Mouse (Mus musculus) midbrain, embryonic 11.5 days (tissue): ENCODE measurements around the gene Gcfc2. TPM values are rescaled to one million over a fixed set of nuclear protein-coding genes. Genes with fewer than 3 reads are reported as not detected.

ENCODE experiments used
- ATAC-seq: fragments of 200-750 bp; cut with Nextera tagmentation; 2 replicates; pipeline ENCODE4 v1.8.0; 2017; ENCODE audit warnings: moderate TSS enrichment, moderate library complexity; ENCODE audit not compliant: low FRiP score
- DNase-seq: peaks from one replicate; pipeline ENCODE4 v3.0.0; 2015; ENCODE audit warnings: low spot score; ENCODE audit errors: missing footprints
- H3K27ac ChIP-seq: fragments of 300-500 bp; sonication (generic); 2 replicates; pipeline ENCODE4 v1.5.1; 2014; ENCODE audit warnings: low read depth, low read length
- H3K27me3 ChIP-seq: fragments of 300-500 bp; sonication (generic); 2 replicates; pipeline ENCODE4 v1.6.1; 2014; ENCODE audit warnings: mild to moderate bottlenecking, low read length, moderate library complexity, mixed read lengths; ENCODE audit not compliant: control insufficient read depth, insufficient read depth
- H3K36me3 ChIP-seq: fragments of 300-500 bp; sonication (generic); 2 replicates; pipeline ENCODE4 v1.6.1; 2014; ENCODE audit warnings: mild to moderate bottlenecking, low read length, moderate library complexity, mixed read lengths; ENCODE audit not compliant: control insufficient read depth, insufficient read depth
- H3K4me1 ChIP-seq: fragments of 300-500 bp; sonication (generic); 2 replicates; pipeline ENCODE4 v1.6.1; 2014; ENCODE audit warnings: low read length; ENCODE audit not compliant: control insufficient read depth, insufficient read depth
- H3K4me2 ChIP-seq: fragments of 300-500 bp; sonication (generic); 2 replicates; pipeline ENCODE4 v1.6.1; 2014; ENCODE audit warnings: mild to moderate bottlenecking, moderate library complexity
- H3K4me3 ChIP-seq: fragments of 300-500 bp; sonication (generic); 2 replicates; pipeline ENCODE4 v1.5.1; 2014; ENCODE audit warnings: low read depth, low read length
- H3K9ac ChIP-seq: fragments of 300-500 bp; sonication (generic); 2 replicates; pipeline ENCODE4 v1.6.1; 2014; ENCODE audit warnings: low read length
- H3K9me3 ChIP-seq: fragments of 300-500 bp; sonication (generic); 2 replicates; pipeline ENCODE4 v1.6.1; 2016; ENCODE audit warnings: low read length; ENCODE audit not compliant: control insufficient read depth
- WGBS: fragments of 180-500 bp; shearing (Covaris S2); extraction: QIAGEN DNeasy Blood & Tissue Kit; methylation state at CpG from one replicate; pipeline ENCODE4 v1.1.7; 2014; 5-methylcytosine and 5-hydroxymethylcytosine counted together
- polyA plus RNA-seq: library from polyadenylated mRNA; unstranded; fragments of >200 nt; fragmentation: Nextera tagmentation; extraction: Ambion mirVana; gene quantifications from 2 replicates; pipeline ENCODE4 v1.2.1, GENCODE M21; 2014

The Gcfc2 gene
- polyA plus RNA-seq, 1 experiment from 2014 or later: 12.6 TPM

DNA sequence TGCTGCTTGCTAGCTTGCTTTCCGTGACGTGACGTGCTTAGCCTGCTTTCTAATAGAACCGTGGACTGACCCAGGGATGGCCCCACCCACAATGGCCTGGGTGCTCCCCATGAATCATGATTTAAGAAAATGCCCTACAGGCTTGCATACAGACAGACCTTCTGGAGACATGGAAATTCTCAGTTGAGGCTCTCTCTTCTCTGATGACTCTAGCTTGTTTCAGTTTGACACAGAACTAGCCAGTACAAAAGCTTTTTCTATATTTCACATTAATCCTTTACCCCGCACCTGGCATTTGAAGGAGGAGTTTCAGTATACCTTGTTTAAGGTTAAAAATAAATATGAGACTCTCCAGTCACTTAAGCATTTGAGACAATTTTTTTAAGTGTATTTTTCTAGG is 18.2 kb downstream of the Gcfc2 start:
- Histone ChIP-seq H3K36me3 (peaks cover 25% of the 10 kb centered on the region), H3K27ac (no peak overlapping the region), H3K4me3 (no peak overlapping the region), H3K4me2 (no peak overlapping the region), H3K27me3 (no peaks in the 10 kb centered on the region), H3K9ac (no peak overlapping the region), H3K9me3 (no peaks in the 10 kb centered on the region), H3K4me1 (no peaks in the 10 kb centered on the region)
- 97% methylated on average over 5 of the region's 5 CpGs for WGBS
- no peak for DNase-seq
- ATAC-seq: no peak

DNA sequence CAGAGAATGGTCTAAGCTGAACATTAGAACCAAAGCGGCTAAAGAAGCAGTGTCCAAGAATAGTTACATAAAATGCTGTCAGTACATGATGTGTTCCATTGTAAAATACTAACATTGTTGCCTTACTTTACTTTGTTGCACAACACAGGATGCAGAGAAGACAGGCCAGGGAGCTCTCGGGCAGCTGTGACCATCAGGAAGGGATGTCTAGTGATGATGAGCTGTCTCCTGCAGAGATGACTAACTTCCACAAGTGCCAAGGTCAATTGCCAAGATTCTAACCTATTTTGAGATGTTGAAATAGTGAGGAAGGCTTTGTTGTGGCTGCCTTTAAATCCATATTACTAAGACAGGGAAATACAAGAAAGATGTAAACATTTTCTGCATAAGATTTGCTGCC is 19.8 kb downstream of the Gcfc2 start:
- Histone ChIP-seq H3K36me3 (peaks cover 27% of the 10 kb centered on the region), H3K9ac (no peak overlapping the region), H3K27me3 (no peaks in the 10 kb centered on the region), H3K4me2 (no peak overlapping the region), H3K4me3 (no peak overlapping the region), H3K9me3 (no peaks in the 10 kb centered on the region), H3K27ac (no peak overlapping the region), H3K4me1 (no peaks in the 10 kb centered on the region)
- DNase-seq (no peak), ATAC-seq (no peak)
- WGBS: 90% methylated on average over 2 of the region's 2 CpGs

DNA sequence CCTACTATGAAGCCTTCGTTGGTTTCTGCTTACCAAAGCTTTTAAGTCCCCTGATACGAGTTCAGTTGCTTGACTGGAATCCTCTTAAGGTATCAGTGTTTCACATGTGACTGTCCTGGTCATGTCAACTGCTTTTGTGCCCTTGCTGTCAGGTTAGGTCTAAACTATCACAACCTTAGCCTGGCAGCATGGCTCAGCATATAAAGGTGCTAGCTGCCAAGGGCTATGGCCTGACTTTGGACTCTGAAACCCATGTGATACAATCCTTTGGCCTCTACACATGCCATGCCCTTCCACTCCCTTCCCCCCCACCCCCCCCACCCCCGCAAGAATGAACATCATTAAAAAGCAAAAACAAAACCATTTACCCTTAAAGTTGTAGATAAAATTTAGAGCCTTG is 21.0 kb downstream of the Gcfc2 start:
- Histone ChIP-seq H3K36me3 (peaks cover 26% of the 10 kb centered on the region), H3K9ac (no peak overlapping the region), H3K27me3 (no peaks in the 10 kb centered on the region), H3K27ac (no peak overlapping the region), H3K9me3 (no peaks in the 10 kb centered on the region), H3K4me3 (no peak overlapping the region), H3K4me2 (no peak overlapping the region), H3K4me1 (no peaks in the 10 kb centered on the region)
- 88% methylated on average over 3 of the region's 3 CpGs for WGBS
- DNase-seq: no peak
- ATAC-seq: no peak

DNA sequence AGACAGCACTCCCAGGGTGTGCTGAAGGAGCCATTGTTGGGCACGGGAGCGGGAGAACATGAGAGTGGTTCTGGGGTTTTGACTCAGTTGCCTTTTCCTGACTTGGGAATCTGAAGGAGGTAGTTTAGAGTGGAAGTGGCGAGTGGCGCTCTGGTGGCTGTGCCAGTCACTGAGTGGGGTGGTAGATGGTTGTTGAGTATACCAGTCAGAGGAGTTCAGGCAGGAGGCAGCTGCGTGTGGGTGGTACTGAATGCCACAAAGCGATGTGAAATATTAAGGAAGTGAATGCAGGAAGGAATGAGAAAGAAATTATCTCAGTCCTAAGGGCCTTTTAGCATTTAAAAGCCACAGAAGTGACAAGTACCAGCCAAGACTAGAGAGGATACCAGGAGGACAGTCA is 23.4 kb downstream of the Gcfc2 start:
- DNase-seq (no peak), ATAC-seq (no peak)
- Histone ChIP-seq H3K27ac (no peak overlapping the region), H3K27me3 (no peaks in the 10 kb centered on the region), H3K4me2 (no peak overlapping the region), H3K9me3 (no peaks in the 10 kb centered on the region), H3K4me1 (no peaks in the 10 kb centered on the region), H3K36me3 (peaks cover 21% of the 10 kb centered on the region; the same call in 1 of the 2 replicates), H3K9ac (no peak overlapping the region), H3K4me3 (no peak overlapping the region)
- WGBS: 94% methylated on average over 6 of the region's 6 CpGs

DNA sequence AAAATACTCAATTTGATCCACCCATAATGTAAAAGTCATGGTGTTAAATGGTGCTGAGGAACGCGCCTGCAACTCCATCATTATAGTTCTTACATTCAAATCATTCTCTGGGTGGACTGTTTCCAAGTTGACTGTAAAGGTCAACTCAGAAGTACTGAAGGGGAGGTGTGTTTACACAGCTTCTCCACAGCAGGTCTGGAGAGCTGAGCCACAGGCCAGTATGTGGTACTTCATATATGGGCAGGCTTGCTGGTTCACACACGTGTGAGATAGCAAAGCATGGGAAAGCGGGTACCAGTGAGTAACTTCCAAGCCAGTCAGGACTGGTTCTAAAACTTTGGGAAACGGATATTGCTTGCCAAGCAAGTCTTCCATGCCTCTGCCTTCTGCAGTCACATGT is 31.7 kb downstream of the Gcfc2 start:
- no peak overlapping the region for H3K27ac ChIP-seq
- no peak overlapping the region for H3K4me2 ChIP-seq
- H3K9me3 ChIP-seq: no peaks in the 10 kb centered on the region; the same call in 1 of the 2 replicates
- H3K27me3 ChIP-seq: no peaks in the 10 kb centered on the region
- H3K36me3 ChIP-seq: peaks cover 20% of the 10 kb centered on the region
- 96% methylated on average over 5 of the region's 5 CpGs for WGBS
- no peak overlapping the region for H3K4me3 ChIP-seq
- no peaks in the 10 kb centered on the region for H3K4me1 ChIP-seq
- no peak overlapping the region for H3K9ac ChIP-seq
- DNase-seq: no peak
- ATAC-seq: no peak

DNA sequence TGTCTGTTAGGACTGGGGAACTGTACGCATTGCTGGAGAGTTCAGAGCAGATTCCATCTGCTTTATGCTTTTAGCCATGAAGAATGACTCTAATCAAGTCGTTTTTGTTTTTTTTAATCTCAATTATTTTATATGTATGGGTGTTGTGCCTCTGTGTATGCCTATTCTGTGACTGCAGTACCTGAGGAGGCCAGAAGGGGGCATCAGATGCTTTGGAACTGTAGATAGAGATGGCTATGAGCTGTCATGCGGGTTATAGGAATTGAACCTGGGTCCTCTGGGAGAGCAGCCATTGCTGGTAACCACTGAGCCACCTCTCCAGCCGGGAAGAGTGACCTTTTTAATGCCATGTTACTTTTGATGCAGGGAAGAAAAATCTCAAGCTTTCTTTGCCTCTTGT is 32.9 kb downstream of the Gcfc2 start:
- Histone ChIP-seq H3K27ac (no peak overlapping the region), H3K4me2 (no peak overlapping the region), H3K36me3 (peaks cover 30% of the 10 kb centered on the region), H3K9me3 (no peaks in the 10 kb centered on the region; the same call in 1 of the 2 replicates), H3K4me1 (no peaks in the 10 kb centered on the region), H3K4me3 (no peak overlapping the region), H3K9ac (no peak overlapping the region), H3K27me3 (no peaks in the 10 kb centered on the region)
- no peak for DNase-seq
- no peak for ATAC-seq
- WGBS: 91% methylated on average over 4 of the region's 4 CpGs

DNA sequence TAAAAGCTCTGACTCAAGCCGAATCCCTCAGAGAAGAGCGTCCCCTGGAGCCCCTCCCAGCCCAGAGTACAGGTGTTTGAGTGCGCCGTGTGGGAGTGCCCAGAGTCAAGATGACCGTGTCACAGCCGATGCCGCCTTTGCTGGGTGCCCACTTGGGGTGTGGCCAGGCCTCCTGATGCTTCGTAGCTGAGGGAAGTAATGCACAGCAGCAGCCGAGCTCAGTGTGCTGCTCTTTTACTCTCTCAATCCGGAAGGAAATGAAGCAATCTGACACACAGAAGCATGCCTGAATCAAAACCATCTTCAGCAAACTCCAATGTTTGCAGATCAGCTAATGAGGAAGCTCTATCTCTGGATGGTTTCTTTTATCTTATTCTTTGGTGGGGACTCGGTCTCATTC is 34.5 kb downstream of the Gcfc2 start:
- Histone ChIP-seq H3K27ac (no peak overlapping the region), H3K36me3 (peaks cover 32% of the 10 kb centered on the region), H3K4me1 (no peaks in the 10 kb centered on the region), H3K9ac (no peak overlapping the region), H3K9me3 (no peaks in the 10 kb centered on the region; the same call in 1 of the 2 replicates), H3K27me3 (no peaks in the 10 kb centered on the region), H3K4me2 (no peak overlapping the region), H3K4me3 (no peak overlapping the region)
- DNase-seq: no peak
- 93% methylated on average over 11 of the region's 11 CpGs for WGBS
- ATAC-seq: no peak

DNA sequence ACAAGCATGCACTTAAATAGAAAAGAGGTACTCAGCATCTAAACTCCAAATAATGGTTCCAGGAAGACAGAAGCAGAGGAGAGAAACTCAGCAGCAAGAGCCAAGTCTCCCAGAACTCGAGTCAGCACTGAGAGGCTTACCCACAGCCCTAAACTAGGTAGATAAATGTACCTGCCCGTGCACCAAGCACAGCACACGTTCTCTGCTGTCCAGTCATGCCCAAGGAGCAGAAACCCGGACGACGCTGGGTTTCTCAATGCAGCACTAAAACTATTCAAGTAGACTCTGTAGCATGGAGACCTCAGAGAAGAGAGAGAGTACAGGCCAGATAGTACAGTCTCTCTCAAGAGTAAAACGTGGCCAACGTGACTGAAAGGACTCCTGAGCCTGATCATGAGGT is 36.4 kb downstream of the Gcfc2 start:
- Histone ChIP-seq H3K9me3 (no peaks in the 10 kb centered on the region; the same call in 1 of the 2 replicates), H3K4me2 (no peak overlapping the region), H3K4me1 (peaks cover under 1% of the 10 kb centered on the region), H3K36me3 (peaks cover 28% of the 10 kb centered on the region), H3K27me3 (no peaks in the 10 kb centered on the region), H3K9ac (no peak overlapping the region), H3K4me3 (no peak overlapping the region), H3K27ac (no peak overlapping the region)
- DNase-seq: peak; percentile 72
- 95% methylated on average over 8 of the region's 8 CpGs for WGBS
- ATAC-seq: no peak

DNA sequence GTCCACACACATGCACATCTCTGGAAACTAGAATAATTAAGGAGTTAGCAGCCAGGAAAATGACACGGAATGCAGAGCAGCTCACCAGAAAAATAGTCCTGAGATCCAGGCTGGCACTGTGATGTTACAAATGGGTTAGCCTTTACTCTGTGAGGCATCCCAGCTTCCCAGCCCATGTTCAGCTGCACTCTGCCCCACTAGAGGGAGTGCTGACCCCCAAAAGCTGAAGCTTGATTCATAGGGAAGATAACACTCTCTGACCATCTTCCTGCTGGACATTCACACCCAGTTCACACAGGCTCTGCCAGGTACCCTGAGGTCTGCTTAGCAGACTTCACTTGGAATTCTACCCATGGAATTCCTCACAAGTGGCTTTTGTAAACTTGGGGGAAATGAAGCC is 36.8 kb downstream of the Gcfc2 start:
- Histone ChIP-seq H3K4me3 (no peak overlapping the region), H3K4me1 (peaks cover 5% of the 10 kb centered on the region), H3K36me3 (peaks cover 27% of the 10 kb centered on the region), H3K27me3 (no peaks in the 10 kb centered on the region), H3K9me3 (no peaks in the 10 kb centered on the region; the same call in 1 of the 2 replicates), H3K4me2 (no peak overlapping the region), H3K9ac (no peak overlapping the region), H3K27ac (no peak overlapping the region)
- WGBS: 88% methylated on average over 1 of the region's 1 CpGs
- DNase-seq: peak; percentile 69
- no peak for ATAC-seq
